Mouse (Mus musculus): ENCODE measurements at regions not wholly inside any gene's neighbourhood (a gene's known extent, or its start where the extent isn't known, plus 50 kb on each side); places are given as distances from the start of the nearest gene placed in this dataset.
"Not testable (repeated sequence)": the region's sequence is repeated elsewhere in the genome, so short reads cannot be mapped to it uniquely, and the experiment has no call there.

GRCm38 (mm10) chr14:89642836-89643235 lies 1171.6 kb upstream of the Pcdh20 start:
- no peak overlapping the region for H3K4me2 ChIP-seq
- ATAC-seq (replicated peaks; ENCODE audit: insufficient number of reproducible peaks, insufficient read depth, low FRiP score, low read depth), result no peak
- WGBS, result 77% methylated on average over 6 of the region's 6 CpGs

GRCm38 (mm10) chr14:89639322-89639721 lies 1168.1 kb upstream of the Pcdh20 start:
- no peaks in the 10 kb centered on the region for H3K9me3 ChIP-seq (replicated peaks)
- H3K4me3 ChIP-seq, result no peak overlapping the region
- H3K36me3 ChIP-seq, result no peaks in the 10 kb centered on the region
- H3K27me3 ChIP-seq, result no peaks in the 10 kb centered on the region
- no peak overlapping the region for H3K4me2 ChIP-seq
- 62% methylated on average over 6 of the region's 6 CpGs for WGBS
- H3K9ac ChIP-seq, result no peak overlapping the region
- H3K4me1 ChIP-seq (replicated peaks), result no peaks in the 10 kb centered on the region
- no peak for ATAC-seq (replicated peaks; ENCODE audit: insufficient number of reproducible peaks, insufficient read depth, low FRiP score, low read depth)
- H3K27ac ChIP-seq, result no peak overlapping the region

More at GRCm38 (mm10) chr14:89642836-89643235, 1171.6 kb upstream of the Pcdh20 start:
- Histone ChIP-seq H3K36me3 (no peaks in the 10 kb centered on the region), H3K4me3 (no peak overlapping the region), H3K9me3 (replicated peaks) (no peaks in the 10 kb centered on the region), H3K27me3 (no peaks in the 10 kb centered on the region), H3K4me1 (replicated peaks) (no peaks in the 10 kb centered on the region), H3K27ac (no peak overlapping the region), H3K9ac (no peak overlapping the region)

GRCm38 (mm10) chr14:89636689-89637088 lies 1165.5 kb upstream of the Pcdh20 start:
- Histone ChIP-seq H3K4me1 (replicated peaks) (no peaks in the 10 kb centered on the region), H3K36me3 (no peaks in the 10 kb centered on the region), H3K9ac (no peak overlapping the region), H3K27me3 (no peaks in the 10 kb centered on the region), H3K4me3 (no peak overlapping the region), H3K9me3 (replicated peaks) (no peaks in the 10 kb centered on the region), H3K27ac (no peak overlapping the region), H3K4me2 (no peak overlapping the region)
- ATAC-seq (replicated peaks; ENCODE audit: insufficient number of reproducible peaks, insufficient read depth, low FRiP score, low read depth), result no peak
- 55% methylated on average over 2 of the region's 2 CpGs for WGBS

- no peak overlapping the region for H3K4me2 ChIP-seq
- H3K4me1 ChIP-seq (replicated peaks), result no peaks in the 10 kb centered on the region
- no peaks in the 10 kb centered on the region for H3K36me3 ChIP-seq
- no peaks in the 10 kb centered on the region for H3K9me3 ChIP-seq (replicated peaks)
- H3K9ac ChIP-seq, result no peak overlapping the region
- H3K4me3 ChIP-seq, result no peak overlapping the region
- 41% methylated on average over 1 of the region's 1 CpGs for WGBS
- H3K27me3 ChIP-seq, result no peaks in the 10 kb centered on the region
- no peak for ATAC-seq (replicated peaks; ENCODE audit: insufficient number of reproducible peaks, insufficient read depth, low FRiP score, low read depth)
- H3K27ac ChIP-seq, result no peak overlapping the region
Measured at GRCm38 (mm10) chr14:89634559-89635124, 1163.4 kb upstream of the Pcdh20 start.

GRCm38 (mm10) chr14:89633654-89634053 lies 1162.5 kb upstream of the Pcdh20 start:
- Histone ChIP-seq H3K36me3 (no peaks in the 10 kb centered on the region), H3K4me1 (replicated peaks) (no peaks in the 10 kb centered on the region), H3K27ac (no peak overlapping the region), H3K4me3 (no peak overlapping the region), H3K9ac (no peak overlapping the region), H3K27me3 (no peaks in the 10 kb centered on the region), H3K9me3 (replicated peaks) (no peaks in the 10 kb centered on the region), H3K4me2 (no peak overlapping the region)
- no peak for ATAC-seq (replicated peaks; ENCODE audit: insufficient number of reproducible peaks, insufficient read depth, low FRiP score, low read depth)
- WGBS, result 95% methylated on average over 1 of the region's 1 CpGs

- no peak for ATAC-seq (replicated peaks; ENCODE audit: insufficient number of reproducible peaks, insufficient read depth, low FRiP score, low read depth)
- no peak overlapping the region for H3K9ac ChIP-seq
- WGBS, result 49% methylated on average over 2 of the region's 2 CpGs
Measured at GRCm38 (mm10) chr14:89610670-89611069, 1139.5 kb upstream of the Pcdh20 start.

GRCm38 (mm10) chr14:89609666-89610448 lies 1138.7 kb upstream of the Pcdh20 start:
- not testable (repeated sequence) for H3K9me3 ChIP-seq (replicated peaks); H3K27me3 ChIP-seq; H3K36me3 ChIP-seq; H3K4me3 ChIP-seq; H3K4me1 ChIP-seq (replicated peaks); H3K4me2 ChIP-seq; H3K9ac ChIP-seq; ATAC-seq (replicated peaks; ENCODE audit: insufficient number of reproducible peaks, insufficient read depth, low FRiP score, low read depth)
- 0 out of 2 replicates have a peak overlapping the region, but pooled peaks have one; percentile 39 for H3K27ac ChIP-seq
- WGBS, result 40% methylated on average over 10 of the region's 10 CpGs

More at GRCm38 (mm10) chr14:89610670-89611069, 1139.5 kb upstream of the Pcdh20 start:
- Histone ChIP-seq H3K4me2 (no peak overlapping the region), H3K4me1 (replicated peaks) (no peaks in the 10 kb centered on the region), H3K36me3 (no peaks in the 10 kb centered on the region), H3K27ac (no peak overlapping the region), H3K4me3 (no peak overlapping the region), H3K9me3 (replicated peaks) (no peaks in the 10 kb centered on the region), H3K27me3 (no peaks in the 10 kb centered on the region)

- WGBS, result 54% methylated on average over 1 of the region's 1 CpGs
- Histone ChIP-seq H3K9me3 (replicated peaks) (no peaks in the 10 kb centered on the region), H3K4me3 (no peak overlapping the region), H3K27me3 (no peaks in the 10 kb centered on the region), H3K4me2 (no peak overlapping the region), H3K36me3 (no peaks in the 10 kb centered on the region), H3K9ac (no peak overlapping the region), H3K27ac (no peak overlapping the region), H3K4me1 (replicated peaks) (no peaks in the 10 kb centered on the region)
- ATAC-seq (replicated peaks; ENCODE audit: insufficient number of reproducible peaks, insufficient read depth, low FRiP score, low read depth), result no peak
Measured at GRCm38 (mm10) chr14:89607550-89607949, 1136.4 kb upstream of the Pcdh20 start.

- Histone ChIP-seq H3K27me3 (no peaks in the 10 kb centered on the region), H3K4me2 (no peak overlapping the region), H3K36me3 (no peaks in the 10 kb centered on the region), H3K4me3 (no peak overlapping the region), H3K9me3 (replicated peaks) (no peaks in the 10 kb centered on the region), H3K9ac (no peak overlapping the region), H3K4me1 (replicated peaks) (no peaks in the 10 kb centered on the region), H3K27ac (no peak overlapping the region)
- 83% methylated on average over 1 of the region's 1 CpGs for WGBS
- ATAC-seq (replicated peaks; ENCODE audit: insufficient number of reproducible peaks, insufficient read depth, low FRiP score, low read depth), result no peak
Measured at GRCm38 (mm10) chr14:89597812-89598211, 1126.6 kb upstream of the Pcdh20 start.

- Histone ChIP-seq H3K27ac (no peak overlapping the region), H3K9ac (no peak overlapping the region), H3K4me2 (no peak overlapping the region), H3K4me3 (no peak overlapping the region), H3K36me3 (no peaks in the 10 kb centered on the region), H3K27me3 (no peaks in the 10 kb centered on the region), H3K4me1 (replicated peaks) (no peaks in the 10 kb centered on the region), H3K9me3 (replicated peaks) (no peaks in the 10 kb centered on the region)
- no peak for ATAC-seq (replicated peaks; ENCODE audit: insufficient number of reproducible peaks, insufficient read depth, low FRiP score, low read depth)
- WGBS, result 56% methylated on average over 3 of the region's 3 CpGs
Measured at GRCm38 (mm10) chr14:89573576-89573975, 1102.4 kb upstream of the Pcdh20 start.

- no peak overlapping the region for H3K4me3 ChIP-seq
- no peaks in the 10 kb centered on the region for H3K27me3 ChIP-seq
- no peak overlapping the region for H3K9ac ChIP-seq
- H3K36me3 ChIP-seq, result no peaks in the 10 kb centered on the region
- WGBS, result 53% methylated on average over 1 of the region's 1 CpGs
- no peaks in the 10 kb centered on the region for H3K4me1 ChIP-seq (replicated peaks)
- no peaks in the 10 kb centered on the region for H3K9me3 ChIP-seq (replicated peaks)
- ATAC-seq (replicated peaks; ENCODE audit: insufficient number of reproducible peaks, insufficient read depth, low FRiP score, low read depth), result no peak
- no peak overlapping the region for H3K27ac ChIP-seq
- no peak overlapping the region for H3K4me2 ChIP-seq
Measured at GRCm38 (mm10) chr14:89571703-89572102, 1100.5 kb upstream of the Pcdh20 start.
